In genomic region chr12:79292874-79293273, GRCm38 (mm10) we compare ENCODE assay signal across 14 mouse cellular contexts.
"Had no signal": no experiment of that assay in that cellular context is flagged by ENCODE, and none has a peak within 500 bp of the region (broad histone marks: within the 10 kb centered on the region; RNA-seq: fewer than 3 reads in every experiment).

No protein-coding gene starts in this region.

- H3K9ac ChIP-seq: neural tube, embryonic 15.5 days had no signal

- H3K9me3 ChIP-seq: limb, embryonic 10.5 days; midbrain, embryonic 10.5 days; neural tube, embryonic 15.5 days had no signal

- ATAC-seq: hindbrain, postnatal 0 days; lung, postnatal 0 days had no signal

- H3K4me2 ChIP-seq: neural tube, embryonic 15.5 days had no signal

- H3K27ac ChIP-seq: hindbrain, postnatal 0 days; left cerebral cortex, adult 2 months; limb, embryonic 10.5 days; midbrain, embryonic 10.5 days; neural tube, embryonic 15.5 days had no signal

- H3K27me3 ChIP-seq: neural tube, embryonic 15.5 days had no signal

- H3K4me3 ChIP-seq: left cerebral cortex, adult 2 months; limb, embryonic 10.5 days; midbrain, embryonic 10.5 days; myocyte; neural tube, embryonic 15.5 days had no signal

- DNase-seq: kidney, postnatal 10 days; lung, postnatal 4 days; midbrain, embryonic 14.5 days; right cerebral cortex, postnatal 4 days; spleen, adult 18-20 months; thymus, adult 18-20 months; thymus, postnatal 14 days had no signal
